Mouse (Mus musculus) olfactory bulb, adult 2 months (tissue): Measurements from ENCODE around the gene Ndfip2.

Source experiments
- CTCF ChIP-seq: fragments of 200-500 bp; IDR thresholded peaks from 2 replicates; pipeline ENCODE4 v1.5.1; 2012; ENCODE audit warnings: low read depth, mild to moderate bottlenecking, low read length, moderate library complexity; ENCODE audit not compliant: insufficient read depth
- POLR2A ChIP-seq: fragments of 200-500 bp; IDR thresholded peaks from 2 replicates; pipeline ENCODE4 v1.6.1; 2012; ENCODE audit warnings: mild to moderate bottlenecking, low read depth, low read length, moderate library complexity; ENCODE audit not compliant: insufficient read depth

GRCm38 (mm10) chr14:105240120-105240519 is 18.3 kb upstream of the Ndfip2 start:
- TF ChIP-seq POLR2A (no peak), CTCF (no peak)
